Mouse (Mus musculus): ENCODE results near the gene 4930519G04Rik. TPM values are rescaled to one million over a fixed set of nuclear protein-coding genes. Genes with fewer than 3 reads are reported as not detected.
"Not testable (repeated sequence)": the region's sequence is repeated elsewhere in the genome, so short reads cannot be mapped to it uniquely, and the experiment has no call there.

4930519G04Rik gene
- polyA plus RNA-seq, 1 experiment from 2014 or later, result not detected

DNA sequence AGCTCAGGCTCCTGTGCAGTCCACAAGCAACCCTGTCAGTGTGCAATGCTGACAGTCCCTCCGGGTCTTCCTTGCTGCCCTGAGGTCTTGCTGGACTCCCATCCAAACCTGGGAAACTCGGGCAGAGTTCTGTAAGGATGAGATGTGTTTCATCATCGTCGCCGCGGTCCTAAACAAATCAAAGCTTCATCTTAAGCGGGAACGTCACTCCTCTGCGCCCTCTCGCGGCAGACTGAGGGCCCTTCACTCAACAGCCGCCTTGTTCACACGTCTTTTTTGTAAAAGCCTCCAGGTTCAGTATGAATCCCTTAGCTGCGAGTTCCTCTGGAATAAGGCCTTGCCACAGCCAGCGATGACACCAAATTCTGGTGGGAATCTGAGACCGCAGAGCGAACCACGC lies 5.8 kb downstream of the 4930519G04Rik start:
- WGBS, result 8% methylated on average over 18 of the region's 18 CpGs
- H3K9me3 ChIP-seq (ENCODE audit: control insufficient read depth, low read length), result no peaks in the 10 kb centered on the region
- peak overlapping the region; percentile 20 for H3K4me3 ChIP-seq (ENCODE audit: low read depth, low read length)
- H3K4me2 ChIP-seq (ENCODE audit: low read depth, low read length), result peak overlapping the region; percentile 40
- H3K9ac ChIP-seq (replicated peaks; ENCODE audit: low read depth, low read length), result peak overlapping the region; percentile 39
- no peaks in the 10 kb centered on the region for H3K4me1 ChIP-seq (ENCODE audit: control insufficient read depth, insufficient read depth, low read length)
- no peak for ATAC-seq (ENCODE audit: low read depth)
- no peaks in the 10 kb centered on the region for H3K36me3 ChIP-seq (ENCODE audit: control insufficient read depth, insufficient read depth, low read length)
- H3K27me3 ChIP-seq (ENCODE audit: control insufficient read depth, insufficient read depth, low read length), result no peaks in the 10 kb centered on the region
- H3K27ac ChIP-seq (ENCODE audit: low read depth, low read length), result no peak overlapping the region

DNA sequence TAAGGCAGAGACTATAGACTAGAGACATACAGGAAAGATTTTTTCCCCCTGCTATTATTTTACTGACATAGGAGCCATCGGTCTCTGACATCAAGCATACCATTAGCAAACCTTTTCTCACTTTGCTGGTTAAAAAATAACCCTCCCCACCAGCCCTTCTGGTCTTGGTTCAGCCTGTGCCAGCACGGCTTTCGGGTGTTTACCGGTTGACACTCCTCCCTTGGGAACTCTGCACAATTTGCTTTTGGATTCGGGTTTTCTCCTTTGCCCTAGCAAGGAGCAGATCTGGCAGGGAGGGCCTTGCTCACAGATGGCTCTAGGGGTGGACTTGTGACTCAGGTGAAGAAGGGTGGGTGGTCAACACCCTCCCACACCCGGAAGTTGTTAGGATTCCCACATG lies 8.3 kb downstream of the 4930519G04Rik start:
- Histone ChIP-seq H3K36me3 (ENCODE audit: control insufficient read depth, insufficient read depth, low read length) (no peaks in the 10 kb centered on the region), H3K27ac (ENCODE audit: low read depth, low read length) (no peak overlapping the region), H3K9me3 (ENCODE audit: control insufficient read depth, low read length) (no peaks in the 10 kb centered on the region), H3K4me1 (ENCODE audit: control insufficient read depth, insufficient read depth, low read length) (no peaks in the 10 kb centered on the region), H3K4me2 (ENCODE audit: low read depth, low read length) (no peak overlapping the region), H3K9ac (replicated peaks; ENCODE audit: low read depth, low read length) (no peak overlapping the region), H3K27me3 (ENCODE audit: control insufficient read depth, insufficient read depth, low read length) (no peaks in the 10 kb centered on the region), H3K4me3 (ENCODE audit: low read depth, low read length) (no peak overlapping the region)
- WGBS, result 83% methylated on average over 6 of the region's 6 CpGs
- ATAC-seq (ENCODE audit: low read depth), result no peak

DNA sequence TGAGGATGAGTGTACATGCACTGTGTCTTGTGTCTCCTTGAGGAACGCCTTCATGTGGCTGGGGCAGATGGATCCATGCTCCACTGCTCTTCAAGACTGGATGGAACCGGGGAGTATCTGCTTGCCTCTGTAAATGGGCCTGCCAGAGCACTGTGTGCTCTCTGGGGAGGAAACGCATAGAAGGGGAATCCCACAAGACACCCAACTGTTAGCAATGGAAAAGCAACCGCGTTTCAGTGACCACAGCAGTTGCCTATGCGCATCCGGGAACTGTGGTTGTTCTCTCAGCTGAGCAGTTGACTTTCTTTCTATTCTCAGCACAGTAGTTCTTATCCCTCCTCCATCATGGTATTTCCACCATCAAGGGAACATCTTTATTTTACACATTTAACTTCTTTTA lies 11.3 kb downstream of the 4930519G04Rik start:
- no peak overlapping the region for H3K4me3 ChIP-seq (ENCODE audit: low read depth, low read length)
- H3K4me2 ChIP-seq (ENCODE audit: low read depth, low read length), result no peak overlapping the region
- no peaks in the 10 kb centered on the region for H3K36me3 ChIP-seq (ENCODE audit: control insufficient read depth, insufficient read depth, low read length)
- peaks cover 3% of the 10 kb centered on the region; the same call in 1 of the 2 replicates for H3K9me3 ChIP-seq (ENCODE audit: control insufficient read depth, low read length)
- H3K9ac ChIP-seq (replicated peaks; ENCODE audit: low read depth, low read length), result no peak overlapping the region
- no peaks in the 10 kb centered on the region for H3K27me3 ChIP-seq (ENCODE audit: control insufficient read depth, insufficient read depth, low read length)
- H3K4me1 ChIP-seq (ENCODE audit: control insufficient read depth, insufficient read depth, low read length), result no peaks in the 10 kb centered on the region
- no peak for ATAC-seq (ENCODE audit: low read depth)
- WGBS, result 78% methylated on average over 7 of the region's 7 CpGs
- H3K27ac ChIP-seq (ENCODE audit: low read depth, low read length), result no peak overlapping the region

DNA sequence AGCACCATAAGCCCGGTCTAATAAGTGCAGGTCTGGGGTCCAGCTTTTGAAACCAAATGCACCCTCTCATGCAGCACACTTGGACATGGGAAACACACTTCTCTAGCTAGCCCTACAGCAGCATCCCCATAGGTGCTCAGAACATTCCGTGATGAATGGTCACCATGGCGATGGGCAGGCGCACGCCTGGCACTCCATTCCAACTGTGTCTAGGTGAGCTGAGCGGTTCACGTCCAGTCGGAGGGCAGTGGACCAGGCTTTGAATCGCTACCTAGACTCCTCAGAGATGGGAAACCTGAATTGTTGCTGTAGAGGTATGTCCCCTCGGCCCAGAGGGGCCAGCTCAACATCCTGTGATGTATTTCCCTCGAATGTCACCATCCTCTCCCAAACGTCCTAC lies 11.8 kb downstream of the 4930519G04Rik start:
- H3K27me3 ChIP-seq (ENCODE audit: control insufficient read depth, insufficient read depth, low read length), result no peaks in the 10 kb centered on the region
- no peak overlapping the region for H3K4me2 ChIP-seq (ENCODE audit: low read depth, low read length)
- no peak for ATAC-seq (ENCODE audit: low read depth)
- H3K9ac ChIP-seq (replicated peaks; ENCODE audit: low read depth, low read length), result no peak overlapping the region
- H3K4me1 ChIP-seq (ENCODE audit: control insufficient read depth, insufficient read depth, low read length), result no peaks in the 10 kb centered on the region
- H3K9me3 ChIP-seq (ENCODE audit: control insufficient read depth, low read length), result peaks cover 3% of the 10 kb centered on the region; the same call in 1 of the 2 replicates
- no peak overlapping the region for H3K4me3 ChIP-seq (ENCODE audit: low read depth, low read length)
- no peak overlapping the region for H3K27ac ChIP-seq (ENCODE audit: low read depth, low read length)
- WGBS, result 85% methylated on average over 12 of the region's 12 CpGs
- H3K36me3 ChIP-seq (ENCODE audit: control insufficient read depth, insufficient read depth, low read length), result no peaks in the 10 kb centered on the region

DNA sequence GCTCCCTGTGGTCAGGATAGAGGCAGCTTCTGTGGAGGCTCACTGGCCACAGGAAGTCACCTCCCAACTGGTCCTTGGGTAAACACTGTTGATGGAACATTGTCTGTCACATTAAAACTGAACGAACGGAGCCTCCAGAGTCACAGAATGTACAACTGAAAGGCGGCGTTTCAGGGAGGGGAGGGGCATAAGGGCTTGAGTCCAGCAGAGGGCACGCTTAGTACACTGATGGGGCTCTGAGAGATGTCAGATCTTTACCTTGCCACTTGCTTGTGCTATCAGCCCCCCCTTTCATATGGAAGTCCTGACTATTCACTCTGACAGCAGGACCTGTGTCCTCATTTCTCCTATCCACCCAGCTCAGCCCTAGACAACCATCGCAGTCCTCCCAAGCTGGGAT lies 22.4 kb downstream of the 4930519G04Rik start:
- H3K27me3 ChIP-seq (ENCODE audit: control insufficient read depth, insufficient read depth, low read length), result no peaks in the 10 kb centered on the region
- no peaks in the 10 kb centered on the region for H3K4me1 ChIP-seq (ENCODE audit: control insufficient read depth, insufficient read depth, low read length)
- H3K4me3 ChIP-seq (ENCODE audit: low read depth, low read length), result no peak overlapping the region
- WGBS, result 56% methylated on average over 6 of the region's 6 CpGs
- ATAC-seq (ENCODE audit: low read depth), result no peak
- H3K36me3 ChIP-seq (ENCODE audit: control insufficient read depth, insufficient read depth, low read length), result no peaks in the 10 kb centered on the region
- H3K27ac ChIP-seq (ENCODE audit: low read depth, low read length), result no peak overlapping the region
- H3K9me3 ChIP-seq (ENCODE audit: control insufficient read depth, low read length), result no peaks in the 10 kb centered on the region
- H3K9ac ChIP-seq (replicated peaks; ENCODE audit: low read depth, low read length), result no peak overlapping the region
- H3K4me2 ChIP-seq (ENCODE audit: low read depth, low read length), result no peak overlapping the region

DNA sequence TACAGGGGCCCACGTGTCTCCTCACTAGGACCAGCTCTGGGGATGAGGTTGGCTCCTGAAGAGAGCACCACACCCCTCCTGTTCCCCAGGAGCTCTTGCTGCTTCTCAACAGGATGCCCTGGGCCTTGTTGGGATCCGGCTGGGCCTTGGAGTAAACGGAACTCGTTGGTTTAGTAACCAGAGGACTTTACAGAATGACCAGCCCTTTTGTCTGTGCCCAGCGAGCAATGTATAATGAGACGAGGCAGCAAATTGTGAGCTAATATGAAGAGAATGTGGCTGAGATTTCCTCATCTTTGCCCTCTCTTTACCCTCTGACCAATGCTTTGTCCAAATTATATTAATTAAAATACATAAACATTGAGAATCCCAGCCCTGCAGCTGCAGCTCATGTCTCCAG lies 22.9 kb downstream of the 4930519G04Rik start:
- 34% methylated on average over 6 of the region's 6 CpGs for WGBS
- no peaks in the 10 kb centered on the region for H3K9me3 ChIP-seq (ENCODE audit: control insufficient read depth, low read length)

DNA sequence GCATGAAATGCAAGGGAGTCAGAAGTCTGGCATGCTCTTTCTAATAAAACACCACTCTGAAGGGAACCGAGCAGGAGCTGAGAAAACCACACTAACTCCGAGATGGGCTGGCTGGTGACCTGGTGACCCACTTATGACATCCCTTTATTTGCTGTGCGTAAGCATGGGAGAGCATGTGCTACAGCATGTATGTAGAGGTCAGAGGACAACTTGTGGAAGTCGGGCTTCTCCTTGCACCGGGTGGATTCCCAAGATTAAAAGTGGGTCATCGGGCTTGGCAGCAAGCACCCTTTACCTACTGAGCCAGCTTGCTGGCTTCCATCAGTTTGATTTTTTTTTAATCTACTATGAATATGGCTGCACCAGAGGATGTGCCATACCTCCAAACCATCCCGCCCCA lies 24.0 kb downstream of the 4930519G04Rik start:
- ATAC-seq (ENCODE audit: low read depth), result no peak

More for the DNA sequence above, 22.9 kb downstream of the 4930519G04Rik start:
- H3K4me1 ChIP-seq (ENCODE audit: control insufficient read depth, insufficient read depth, low read length), result no peaks in the 10 kb centered on the region
- H3K36me3 ChIP-seq (ENCODE audit: control insufficient read depth, insufficient read depth, low read length), result no peaks in the 10 kb centered on the region
- H3K9ac ChIP-seq (replicated peaks; ENCODE audit: low read depth, low read length), result no peak overlapping the region
- no peak for ATAC-seq (ENCODE audit: low read depth)
- no peak overlapping the region for H3K4me3 ChIP-seq (ENCODE audit: low read depth, low read length)
- H3K27ac ChIP-seq (ENCODE audit: low read depth, low read length), result no peak overlapping the region
- no peaks in the 10 kb centered on the region for H3K27me3 ChIP-seq (ENCODE audit: control insufficient read depth, insufficient read depth, low read length)
- H3K4me2 ChIP-seq (ENCODE audit: low read depth, low read length), result no peak overlapping the region

DNA sequence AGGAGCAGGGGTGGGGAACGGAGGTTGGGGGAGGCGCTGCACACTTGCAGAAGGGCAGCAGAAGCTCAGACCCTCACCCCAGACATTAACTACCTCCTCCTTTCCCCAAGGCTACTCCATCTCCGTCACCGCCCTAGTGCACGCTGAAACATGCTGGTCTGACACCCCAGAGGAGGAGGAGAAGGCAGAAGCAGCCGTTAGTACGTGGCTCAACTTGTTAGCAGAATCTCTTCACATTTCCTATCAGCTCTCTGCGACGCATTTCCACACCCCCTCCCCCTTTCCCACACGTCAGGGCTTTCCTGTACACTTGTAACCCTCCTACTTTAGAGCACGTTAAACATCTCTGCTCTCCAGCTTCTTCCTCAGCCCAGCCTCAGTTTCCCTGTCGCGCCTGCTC lies 25.9 kb downstream of the 4930519G04Rik start:
- no peaks in the 10 kb centered on the region for H3K27me3 ChIP-seq (ENCODE audit: control insufficient read depth, insufficient read depth, low read length)
- no peak for ATAC-seq (ENCODE audit: low read depth)
- H3K9ac ChIP-seq (replicated peaks; ENCODE audit: low read depth, low read length), result no peak overlapping the region
- no peak overlapping the region for H3K4me2 ChIP-seq (ENCODE audit: low read depth, low read length)
- H3K4me1 ChIP-seq (ENCODE audit: control insufficient read depth, insufficient read depth, low read length), result no peaks in the 10 kb centered on the region
- H3K4me3 ChIP-seq (ENCODE audit: low read depth, low read length), result no peak overlapping the region
- H3K36me3 ChIP-seq (ENCODE audit: control insufficient read depth, insufficient read depth, low read length), result no peaks in the 10 kb centered on the region
- 71% methylated on average over 13 of the region's 13 CpGs for WGBS
- no peaks in the 10 kb centered on the region for H3K9me3 ChIP-seq (ENCODE audit: control insufficient read depth, low read length)
- H3K27ac ChIP-seq (ENCODE audit: low read depth, low read length), result no peak overlapping the region

More for the DNA sequence above, 24.0 kb downstream of the 4930519G04Rik start:
- no peak overlapping the region for H3K27ac ChIP-seq (ENCODE audit: low read depth, low read length)
- H3K27me3 ChIP-seq (ENCODE audit: control insufficient read depth, insufficient read depth, low read length), result no peaks in the 10 kb centered on the region
- H3K4me3 ChIP-seq (ENCODE audit: low read depth, low read length), result no peak overlapping the region
- 69% methylated on average over 7 of the region's 7 CpGs for WGBS
- no peaks in the 10 kb centered on the region for H3K9me3 ChIP-seq (ENCODE audit: control insufficient read depth, low read length)
- H3K4me2 ChIP-seq (ENCODE audit: low read depth, low read length), result no peak overlapping the region
- no peaks in the 10 kb centered on the region for H3K4me1 ChIP-seq (ENCODE audit: control insufficient read depth, insufficient read depth, low read length)
- no peaks in the 10 kb centered on the region for H3K36me3 ChIP-seq (ENCODE audit: control insufficient read depth, insufficient read depth, low read length)
- no peak overlapping the region for H3K9ac ChIP-seq (replicated peaks; ENCODE audit: low read depth, low read length)

DNA sequence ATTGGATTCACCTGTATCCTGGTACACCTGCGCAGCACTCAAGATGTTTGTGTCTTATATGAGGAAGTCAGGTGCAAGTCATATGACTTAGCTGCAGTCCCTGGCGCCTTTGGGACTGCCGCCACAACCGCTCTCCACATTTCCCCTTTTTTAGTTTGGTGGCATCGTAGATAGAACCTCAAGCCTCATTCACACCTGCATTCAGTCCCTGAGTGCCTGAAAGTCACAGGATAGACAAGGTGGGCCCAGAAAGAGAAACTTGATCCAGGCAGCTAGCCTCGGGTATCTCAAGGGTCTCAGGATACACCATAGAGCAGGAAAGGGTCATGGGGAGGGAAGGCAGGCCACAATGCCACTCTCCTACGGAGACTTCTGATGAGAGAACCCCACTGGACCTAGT lies 28.9 kb downstream of the 4930519G04Rik start:
- H3K27ac ChIP-seq (ENCODE audit: low read depth, low read length); H3K36me3 ChIP-seq (ENCODE audit: control insufficient read depth, insufficient read depth, low read length); H3K27me3 ChIP-seq (ENCODE audit: control insufficient read depth, insufficient read depth, low read length); H3K4me2 ChIP-seq (ENCODE audit: low read depth, low read length); H3K9me3 ChIP-seq (ENCODE audit: control insufficient read depth, low read length); H3K4me3 ChIP-seq (ENCODE audit: low read depth, low read length); ATAC-seq (ENCODE audit: low read depth); H3K4me1 ChIP-seq (ENCODE audit: control insufficient read depth, insufficient read depth, low read length); H3K9ac ChIP-seq (replicated peaks; ENCODE audit: low read depth, low read length): not testable (repeated sequence)
- WGBS, result 85% methylated on average over 6 of the region's 7 CpGs

DNA sequence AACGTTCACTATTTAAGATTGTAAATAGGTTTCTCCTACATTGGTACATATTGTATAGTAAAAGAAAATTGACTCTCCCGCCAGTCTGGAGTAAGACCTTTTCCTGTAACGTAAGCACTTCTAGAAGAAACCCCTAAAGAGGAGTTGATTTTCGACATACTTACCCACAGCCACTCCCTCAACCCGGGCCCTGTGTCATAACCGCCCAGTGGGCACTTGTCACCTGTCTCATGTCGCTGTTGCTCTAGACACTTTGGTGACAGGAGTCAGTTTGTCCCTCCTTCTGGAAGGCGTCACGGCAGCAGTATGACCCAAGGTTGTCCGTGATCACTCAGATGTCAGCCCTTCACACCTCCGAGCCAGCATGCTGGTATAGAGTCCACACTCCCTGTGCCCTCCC lies 29.6 kb downstream of the 4930519G04Rik start:
- H3K27me3 ChIP-seq (ENCODE audit: control insufficient read depth, insufficient read depth, low read length), result no peaks in the 10 kb centered on the region
- no peak overlapping the region for H3K9ac ChIP-seq (replicated peaks; ENCODE audit: low read depth, low read length)
- WGBS, result 92% methylated on average over 11 of the region's 11 CpGs
- no peaks in the 10 kb centered on the region for H3K9me3 ChIP-seq (ENCODE audit: control insufficient read depth, low read length)
- H3K36me3 ChIP-seq (ENCODE audit: control insufficient read depth, insufficient read depth, low read length), result no peaks in the 10 kb centered on the region
- H3K27ac ChIP-seq (ENCODE audit: low read depth, low read length), result no peak overlapping the region
- no peak overlapping the region for H3K4me3 ChIP-seq (ENCODE audit: low read depth, low read length)
- H3K4me2 ChIP-seq (ENCODE audit: low read depth, low read length), result no peak overlapping the region
- no peak for ATAC-seq (ENCODE audit: low read depth)
- H3K4me1 ChIP-seq (ENCODE audit: control insufficient read depth, insufficient read depth, low read length), result no peaks in the 10 kb centered on the region
